Mouse (Mus musculus) erythroblast, embryonic 14.5 days (primary cell): ENCODE results near the gene Btc. TPM values are rescaled to one million over a fixed set of nuclear protein-coding genes. Genes with fewer than 3 reads are reported as not detected.
A peak's percentile ranks its signal among the peaks of the same experiment; 100 is the strongest.

Source experiments
- H3K27me3 ChIP-seq: 2 replicates; pipeline ENCODE4 v1.6.1; 2012; ENCODE audit warnings: inconsistent platforms; ENCODE audit not compliant: control insufficient read depth
- H3K36me3 ChIP-seq: 2 replicates; pipeline ENCODE4 v1.6.1; 2012; ENCODE audit warnings: mild to moderate bottlenecking, inconsistent platforms; ENCODE audit not compliant: control insufficient read depth
- H3K4me1 ChIP-seq: 2 replicates; pipeline ENCODE4 v1.6.1; 2012; ENCODE audit warnings: inconsistent platforms; ENCODE audit not compliant: control insufficient read depth
- H3K4me3 ChIP-seq: replicated peaks from 2 replicates; pipeline ENCODE3; 2012; ENCODE audit warnings: moderate library complexity, mild to moderate bottlenecking, inconsistent platforms
- H3K9me3 ChIP-seq: 2 replicates; pipeline ENCODE4 v1.6.1; 2012; ENCODE audit warnings: low read length, inconsistent platforms, mixed read lengths; ENCODE audit not compliant: control insufficient read depth
- GATA1 ChIP-seq: IDR thresholded peaks from 2 replicates; pipeline ENCODE4 v1.6.1; 2012; ENCODE audit warnings: low read length, inconsistent platforms, mixed read lengths
- TAL1 ChIP-seq: IDR thresholded peaks from 3 replicates; pipeline ENCODE4 v1.6.1; 2012; ENCODE audit warnings: low read length, inconsistent platforms, mixed read lengths
- polyA plus RNA-seq: library from polyadenylated mRNA; stranded (reverse); fragments of >175 nt; gene quantifications from 2 replicates; pipeline ENCODE4 v1.2.3, GENCODE M21; 2012

The Btc gene
- not detected in 2 replicates for polyA plus RNA-seq

GRCm38 (mm10) chr5:91402339-91403211, at the start of gene Btc:
Gene Btc (minus strand): TSS chr5:91402994.
- H3K4me1 ChIP-seq: peaks cover 8% of the 10 kb centered on the region
- no peaks in the 10 kb centered on the region for H3K9me3 ChIP-seq
- H3K4me3 ChIP-seq: peak within 1 kb of the TSS; percentile 47
- H3K27me3 ChIP-seq: no peaks in the 10 kb centered on the region
- TF ChIP-seq GATA1 (no peak), TAL1 (no peak)
- no peaks in the 10 kb centered on the region for H3K36me3 ChIP-seq

- Histone ChIP-seq H3K9me3 (peaks cover under 1% of the 10 kb centered on the region; the same call in 1 of the 2 replicates), H3K4me1 (no peaks in the 10 kb centered on the region), H3K36me3 (no peaks in the 10 kb centered on the region), H3K27me3 (no peaks in the 10 kb centered on the region), H3K4me3 (no peak overlapping the region)
- TF ChIP-seq GATA1: no peak
- no peak for TF ChIP-seq TAL1
Measured at GRCm38 (mm10) chr5:91444981-91445517, 42.3 kb upstream of the Btc start.

GRCm38 (mm10) chr5:91436563-91436962, 33.8 kb upstream of the Btc start:
- Histone ChIP-seq H3K27me3 (no peaks in the 10 kb centered on the region), H3K4me1 (no peaks in the 10 kb centered on the region), H3K9me3 (no peaks in the 10 kb centered on the region), H3K36me3 (no peaks in the 10 kb centered on the region), H3K4me3 (no peak overlapping the region)
- TF ChIP-seq GATA1 (no peak), TAL1 (no peak)

- H3K4me1 ChIP-seq: no peaks in the 10 kb centered on the region
- no peaks in the 10 kb centered on the region for H3K27me3 ChIP-seq
- TF ChIP-seq GATA1 (no peak), TAL1 (no peak)
- H3K36me3 ChIP-seq: no peaks in the 10 kb centered on the region
- H3K9me3 ChIP-seq: no peaks in the 10 kb centered on the region
- H3K4me3 ChIP-seq: no peak overlapping the region
Measured at GRCm38 (mm10) chr5:91434723-91435658, 32.2 kb upstream of the Btc start.

GRCm38 (mm10) chr5:91428547-91428946, 25.8 kb upstream of the Btc start:
- TF ChIP-seq TAL1: no peak
- TF ChIP-seq GATA1: no peak
- no peaks in the 10 kb centered on the region for H3K9me3 ChIP-seq

GRCm38 (mm10) chr5:91413814-91414213, 11.0 kb upstream of the Btc start:
- Histone ChIP-seq H3K4me1 (no peaks in the 10 kb centered on the region), H3K27me3 (no peaks in the 10 kb centered on the region), H3K36me3 (no peaks in the 10 kb centered on the region), H3K9me3 (no peaks in the 10 kb centered on the region), H3K4me3 (no peak overlapping the region)
- TF ChIP-seq TAL1 (no peak), GATA1 (no peak)

More at GRCm38 (mm10) chr5:91428547-91428946, 25.8 kb upstream of the Btc start:
- no peak overlapping the region for H3K4me3 ChIP-seq
- no peaks in the 10 kb centered on the region for H3K36me3 ChIP-seq
- no peaks in the 10 kb centered on the region for H3K27me3 ChIP-seq
- no peaks in the 10 kb centered on the region for H3K4me1 ChIP-seq

GRCm38 (mm10) chr5:91404263-91404662, 1.5 kb upstream of the Btc start:
- H3K4me3 ChIP-seq: no peak overlapping the region
- no peaks in the 10 kb centered on the region for H3K9me3 ChIP-seq
- TF ChIP-seq GATA1: no peak
- TF ChIP-seq TAL1: no peak
- peaks cover 8% of the 10 kb centered on the region for H3K4me1 ChIP-seq
- H3K27me3 ChIP-seq: no peaks in the 10 kb centered on the region
- H3K36me3 ChIP-seq: no peaks in the 10 kb centered on the region

- TF ChIP-seq TAL1 (no peak), GATA1 (no peak)
- H3K36me3 ChIP-seq: no peaks in the 10 kb centered on the region
- no peak overlapping the region for H3K4me3 ChIP-seq
- peaks cover 8% of the 10 kb centered on the region for H3K4me1 ChIP-seq
- H3K9me3 ChIP-seq: no peaks in the 10 kb centered on the region
- H3K27me3 ChIP-seq: no peaks in the 10 kb centered on the region
Measured at GRCm38 (mm10) chr5:91403281-91403680, 487 bp upstream of the Btc start.

GRCm38 (mm10) chr5:91400493-91401096, 2.2 kb downstream of the Btc start:
- Histone ChIP-seq H3K4me1 (peaks cover 8% of the 10 kb centered on the region), H3K36me3 (no peaks in the 10 kb centered on the region), H3K27me3 (no peaks in the 10 kb centered on the region), H3K9me3 (no peaks in the 10 kb centered on the region), H3K4me3 (no peak overlapping the region)
- no peak for TF ChIP-seq TAL1
- no peak for TF ChIP-seq GATA1
